Mouse (Mus musculus) Patski (cell line): ENCODE data around the gene Nbeal2. TPM values are rescaled to one million over a fixed set of nuclear protein-coding genes. Genes with fewer than 3 reads are reported as not detected.
A peak's percentile ranks its signal among the peaks of the same experiment; 100 is the strongest.

Source experiments
- ATAC-seq: fragments of 100-300 bp; one replicate; pipeline ENCODE4 v1.8.0; 2021
- CTCF ChIA-PET: fragments of 350-600 bp; sonication (Branson Sonifier 250); formaldehyde crosslinking; loops from one replicate; lab custom pipeline; 2022; ENCODE audit warnings: inconsistent platforms; lab: Charles Lee
- POLR2A ChIA-PET: fragments of 350-600 bp; sonication (Branson Sonifier 250); formaldehyde crosslinking; loops from one replicate; lab custom pipeline; 2022; ENCODE audit warnings: antibody characterized with exemption, inconsistent platforms; lab: Charles Lee
- DNase-seq: peaks from one replicate; pipeline ENCODE4 v3.0.0-alpha.2; 2011; ENCODE audit warnings: low read depth, low spot score
- H3K27me3 ChIP-seq: fragments of 371-371 bp; one replicate; pipeline ENCODE4 v1.5.1; 2021
- CTCF ChIP-seq: fragments of 100-300 bp; IDR thresholded peaks from one replicate; pipeline ENCODE4 v1.5.1; 2021
- in situ Hi-C: fragments of 300-500 bp; cut with MboI; formaldehyde crosslinking; loops from 3 replicates; pipeline ENCODE4 v1.11.1; 2018; ENCODE audit warnings: low pct_unique_long_range_greater_than_20kb, mixed read lengths
- polyA plus RNA-seq: library from polyadenylated mRNA; unstranded; gene quantifications from one replicate; pipeline ENCODE4 v1.2.3, GENCODE M21; 2021

The Nbeal2 gene
- polyA plus RNA-seq, 1 experiment from 2014 or later: 20.0 TPM

GRCm38 (mm10) chr9:110635225-110635624, 18.7 kb downstream of the Nbeal2 start:
- DNase-seq (no peak), ATAC-seq (no peak)
- CTCF ChIA-PET: interaction anchor here (0.7 to 1.8 kb wide), 15 partner anchors 11 to 243 kb away, joined by 3 to 7 read pairs (median 3); partner anchors contain the start of gene Nradd
- no peak for TF ChIP-seq CTCF
- no peaks in the 10 kb centered on the region for H3K27me3 ChIP-seq
- in situ Hi-C loops: no loop called here
- POLR2A ChIA-PET: interaction anchor here (1.5 kb wide), 1 partner anchor 186 kb away, joined by 4 read pairs; no protein-coding TSS in a partner anchor

- ATAC-seq: no peak
- ChIA-PET POLR2A (interaction anchor here (1.2 to 1.5 kb wide), 2 partner anchors 11 to 184 kb away, joined by 3 to 4 read pairs; no protein-coding TSS in a partner anchor), CTCF (interaction anchor here (1.0 to 3.3 kb wide), 7 partner anchors 10 to 218 kb away, joined by 3 to 9 read pairs (median 3); partner anchors contain the start of gene Nradd)
- DNase-seq: no peak
- in situ Hi-C loops: loop anchor here (5.0 kb wide), 1 partner anchor 133 kb away; no protein-coding TSS in a partner anchor
- H3K27me3 ChIP-seq: no peaks in the 10 kb centered on the region
- no peak for TF ChIP-seq CTCF
These were observed 20.1 kb downstream of the Nbeal2 start for GRCm38 (mm10) chr9:110633882-110634281.

GRCm38 (mm10) chr9:110632671-110633070, 21.3 kb downstream of the Nbeal2 start:
- TF ChIP-seq CTCF: no peak
- ATAC-seq (no peak), DNase-seq (no peak)
- no peaks in the 10 kb centered on the region for H3K27me3 ChIP-seq
- CTCF ChIA-PET: interaction anchor here (1.0 to 3.3 kb wide), 3 partner anchors 20 to 217 kb away, joined by 3 to 9 read pairs (median 3); no protein-coding TSS in a partner anchor
- in situ Hi-C loops: loop anchor here (5.0 kb wide), 1 partner anchor 135 kb away; no protein-coding TSS in a partner anchor
- POLR2A ChIA-PET: interaction anchor here (0.9 kb wide), 1 partner anchor 222 kb away, joined by 3 read pairs; no protein-coding TSS in a partner anchor

GRCm38 (mm10) chr9:110631651-110632275, 22.2 kb downstream of the Nbeal2 start:
- no peak for DNase-seq
- in situ Hi-C loops: loop anchor here (5.0 kb wide), 1 partner anchor 136 kb away; no protein-coding TSS in a partner anchor
- no peaks in the 10 kb centered on the region for H3K27me3 ChIP-seq
- no peak for ATAC-seq
- TF ChIP-seq CTCF: no peak
- POLR2A ChIA-PET: no interaction called here
- CTCF ChIA-PET: interaction anchor here (0.7 to 3.3 kb wide), 5 partner anchors 18 to 182 kb away, joined by 3 to 9 read pairs (median 4); no protein-coding TSS in a partner anchor

- no peak for TF ChIP-seq CTCF
- in situ Hi-C loops: loop anchor here (5.0 kb wide), 1 partner anchor 136 kb away; no protein-coding TSS in a partner anchor
- no peak for DNase-seq
- ATAC-seq: no peak
- POLR2A ChIA-PET: no interaction called here
- CTCF ChIA-PET: interaction anchor here (0.7 to 3.3 kb wide), 10 partner anchors 9 to 220 kb away, joined by 3 to 9 read pairs (median 4); no protein-coding TSS in a partner anchor
- no peaks in the 10 kb centered on the region for H3K27me3 ChIP-seq
These were observed 22.8 kb downstream of the Nbeal2 start for GRCm38 (mm10) chr9:110631191-110631590.

- in situ Hi-C loops: loop anchor here (5.0 kb wide), 1 partner anchor 137 kb away; no protein-coding TSS in a partner anchor
- H3K27me3 ChIP-seq: no peaks in the 10 kb centered on the region
- ATAC-seq (no peak), DNase-seq (peak; percentile 55)
- POLR2A ChIA-PET: no interaction called here
- CTCF ChIA-PET: interaction anchor here (0.9 to 1.9 kb wide), 7 partner anchors 10 to 219 kb away, joined by 3 to 7 read pairs (median 5); no protein-coding TSS in a partner anchor
- no peak for TF ChIP-seq CTCF
These were observed 23.8 kb downstream of the Nbeal2 start for GRCm38 (mm10) chr9:110630171-110630570.

- ChIA-PET CTCF (interaction anchor here (1.2 kb wide), 1 partner anchor 177 kb away, joined by 3 read pairs; no protein-coding TSS in a partner anchor), POLR2A (no interaction called here)
- H3K27me3 ChIP-seq: no peaks in the 10 kb centered on the region
- ATAC-seq: no peak
- in situ Hi-C loops: loop anchor here (10.0 kb wide), 1 partner anchor 191 kb away; no protein-coding TSS in a partner anchor
- TF ChIP-seq CTCF: no peak
- no peak for DNase-seq
These were observed 28.5 kb downstream of the Nbeal2 start for GRCm38 (mm10) chr9:110625350-110625908.

GRCm38 (mm10) chr9:110624361-110625166, 29.4 kb downstream of the Nbeal2 start, which contains the start of gene Nradd:
Gene Nradd, minus strand, starts transcription at chr9:110624452.
- peak; percentile 49 for DNase-seq
- ChIA-PET POLR2A (no interaction called here), CTCF (interaction anchor here (1.1 to 1.2 kb wide), 2 partner anchors 10 to 176 kb away, joined by 3 read pairs; no protein-coding TSS in a partner anchor)
- no peaks in the 10 kb centered on the region for H3K27me3 ChIP-seq
- peak; percentile 87 for ATAC-seq
- TF ChIP-seq CTCF: no peak
- in situ Hi-C loops: loop anchor here (10.0 kb wide), 1 partner anchor 190 kb away; no protein-coding TSS in a partner anchor

- H3K27me3 ChIP-seq: no peaks in the 10 kb centered on the region
- ATAC-seq: no peak
- no peak for TF ChIP-seq CTCF
- ChIA-PET POLR2A (no interaction called here), CTCF (interaction anchor here (0.8 to 1.1 kb wide), 2 partner anchors 11 kb away, joined by 3 read pairs; no protein-coding TSS in a partner anchor)
- in situ Hi-C loops: loop anchor here (10.0 kb wide), 1 partner anchor 189 kb away; no protein-coding TSS in a partner anchor
- DNase-seq: no peak
These were observed 30.4 kb downstream of the Nbeal2 start for GRCm38 (mm10) chr9:110623416-110624195.
